Mouse (Mus musculus): ENCODE results near the gene Cwh43.

The Cwh43 gene

DNA sequence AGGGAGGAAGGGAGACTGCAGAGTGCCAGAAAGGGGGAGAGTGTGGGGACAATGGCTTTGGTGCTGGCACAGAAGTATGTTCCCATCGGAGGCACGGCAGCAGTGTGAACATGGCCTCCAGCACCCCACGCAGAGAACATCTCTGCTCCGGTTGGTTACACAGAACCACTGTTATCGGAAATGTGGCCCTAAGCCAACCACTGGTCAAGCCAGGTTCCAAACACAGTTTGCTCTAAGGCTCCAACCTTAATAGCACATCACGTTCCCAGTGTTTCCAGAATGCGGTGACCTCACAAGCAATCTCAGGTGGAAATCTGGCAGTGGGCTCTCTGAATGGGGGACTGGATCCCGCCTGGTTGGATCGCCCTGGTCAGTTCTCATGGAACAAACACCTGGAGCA lies 12.8 kb upstream of the Cwh43 start:
- DNase-seq (ENCODE audit: extremely low read depth, insufficient read length, low spot score), result no peak

DNA sequence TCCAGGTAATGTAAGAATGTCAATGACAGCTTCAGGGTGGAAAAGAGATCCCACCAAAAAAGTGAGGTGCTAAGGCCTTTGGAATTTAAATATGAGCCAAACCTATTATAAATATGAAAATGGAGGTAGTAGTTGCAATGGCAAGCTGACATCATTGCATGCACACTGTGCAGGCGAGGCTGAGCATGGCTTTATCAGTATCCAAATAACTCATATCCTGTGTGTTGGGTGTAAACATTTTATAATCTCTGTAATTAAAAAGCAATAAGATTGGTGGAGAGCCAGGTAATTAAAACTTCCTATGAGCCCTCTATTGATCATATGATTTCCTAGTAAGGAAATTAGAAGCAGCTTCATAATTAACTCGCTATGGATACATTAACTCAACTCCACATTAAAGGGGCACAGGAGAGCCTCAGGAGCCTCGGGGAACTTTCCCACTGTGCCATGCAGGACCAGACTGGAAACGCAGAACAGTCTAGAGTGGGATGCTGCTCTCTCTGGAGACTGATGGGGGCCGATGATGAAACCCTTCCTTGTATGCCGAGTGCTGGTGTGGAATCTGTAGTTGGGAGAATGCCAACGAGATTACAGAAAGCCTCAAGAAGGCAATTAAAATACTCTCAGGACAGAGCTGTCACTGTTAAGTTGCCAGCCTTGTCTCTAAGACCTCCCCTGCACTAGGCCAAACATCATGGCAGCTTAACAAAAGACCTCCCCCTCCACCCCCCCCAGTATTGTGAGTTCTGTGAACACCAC lies 5.9 kb upstream of the Cwh43 start:
- DNase-seq (ENCODE audit: extremely low read depth, insufficient read length, low spot score), result peak; percentile 18

DNA sequence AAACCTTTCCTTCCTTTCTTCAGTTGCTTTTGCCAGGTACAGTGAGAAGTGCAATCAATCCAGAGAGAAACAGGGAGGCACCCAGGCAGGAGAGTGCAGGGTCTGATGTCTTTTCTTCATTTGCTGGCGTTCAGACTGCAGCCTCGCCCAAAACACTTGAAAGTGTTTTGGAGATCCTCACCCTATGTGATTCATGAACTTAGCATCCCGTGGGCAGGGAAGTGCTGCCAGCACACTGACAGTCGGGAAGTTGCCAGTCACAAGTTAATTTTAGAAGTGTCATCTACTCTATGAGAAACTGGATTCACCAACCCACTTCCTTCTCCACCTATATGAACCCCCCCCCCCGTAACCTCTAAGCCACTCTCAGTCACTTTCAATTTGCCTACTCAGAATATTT lies 4.5 kb upstream of the Cwh43 start:
- peak; percentile 73 for DNase-seq (ENCODE audit: extremely low read depth, insufficient read length, low spot score)

DNA sequence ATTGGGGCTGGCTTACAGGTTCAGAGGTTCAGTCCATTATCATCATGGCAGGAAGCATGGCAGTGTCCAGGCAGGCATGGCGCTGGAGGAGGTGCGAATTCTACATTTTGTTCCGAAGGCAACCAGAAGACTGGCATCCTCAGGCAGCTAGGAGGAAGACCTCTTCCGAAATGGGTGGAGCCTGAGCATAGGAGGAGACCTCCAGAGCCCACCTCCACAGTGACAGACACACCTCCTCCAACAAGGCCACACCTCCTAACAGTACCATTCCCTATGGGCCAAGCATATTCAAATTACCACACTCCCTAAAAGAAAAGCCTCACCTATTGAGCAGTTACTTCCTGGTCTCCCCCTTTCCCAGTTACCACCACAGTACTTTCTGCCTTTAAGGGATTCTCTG lies 3.0 kb upstream of the Cwh43 start:
- no peak for DNase-seq (ENCODE audit: extremely low read depth, insufficient read length, low spot score)

DNA sequence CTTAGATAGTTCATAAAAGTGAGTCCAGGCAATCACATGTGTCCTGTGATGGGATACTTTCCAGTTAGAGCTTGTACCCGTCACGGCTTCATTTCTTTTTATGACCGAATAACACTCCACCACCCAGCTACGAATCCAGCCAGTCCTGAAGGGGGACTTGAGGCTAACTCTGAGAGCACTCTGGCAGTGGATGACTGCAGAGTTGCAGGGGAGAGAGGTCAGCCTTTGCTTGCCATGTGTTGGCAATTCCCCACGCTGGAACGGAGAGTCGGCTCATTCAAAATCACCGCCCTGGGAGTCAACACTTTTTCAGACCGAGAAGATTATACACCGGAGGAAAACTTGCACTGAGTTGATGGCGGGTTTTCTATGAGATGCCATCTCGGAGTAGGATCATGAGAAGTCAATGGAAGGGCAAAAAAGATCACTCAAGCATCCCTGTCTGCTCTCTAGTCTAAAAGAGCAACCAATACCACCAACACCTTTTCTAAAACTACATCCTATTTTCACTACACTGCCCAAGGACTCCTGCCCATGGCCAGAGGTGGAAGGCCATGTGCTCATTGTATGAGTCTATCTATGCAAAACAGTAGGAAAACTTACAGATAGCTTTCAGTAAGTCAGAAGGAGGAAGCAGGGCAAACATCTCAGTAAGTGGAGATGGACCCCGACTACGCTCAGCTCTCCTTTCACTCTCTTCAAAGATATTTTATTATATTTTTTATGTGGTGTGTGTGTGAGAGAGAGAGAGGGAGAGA lies 2.4 kb upstream of the Cwh43 start:
- no peak for DNase-seq (ENCODE audit: extremely low read depth, insufficient read length, low spot score)

DNA sequence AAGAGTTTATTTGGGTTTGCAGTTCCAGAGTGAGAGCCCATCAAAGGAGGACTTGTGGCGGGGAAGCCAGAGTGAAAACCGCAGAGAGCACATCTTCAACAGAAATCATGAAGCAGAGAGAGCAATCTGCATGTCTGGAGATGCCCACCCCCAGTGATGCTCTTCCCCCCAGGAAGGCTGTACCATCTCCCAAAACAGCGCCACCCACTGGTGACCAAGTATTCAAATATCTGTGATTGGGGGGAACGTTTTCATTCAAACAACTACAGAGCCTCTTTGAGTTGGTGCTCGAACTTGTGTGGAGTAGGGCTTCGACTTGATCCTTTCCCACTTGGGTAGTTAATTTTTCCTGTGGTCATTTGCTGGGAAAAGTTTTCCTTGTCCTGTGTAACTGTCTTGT lies 1.1 kb upstream of the Cwh43 start:
- DNase-seq (ENCODE audit: extremely low read depth, insufficient read length, low spot score), result no peak

DNA sequence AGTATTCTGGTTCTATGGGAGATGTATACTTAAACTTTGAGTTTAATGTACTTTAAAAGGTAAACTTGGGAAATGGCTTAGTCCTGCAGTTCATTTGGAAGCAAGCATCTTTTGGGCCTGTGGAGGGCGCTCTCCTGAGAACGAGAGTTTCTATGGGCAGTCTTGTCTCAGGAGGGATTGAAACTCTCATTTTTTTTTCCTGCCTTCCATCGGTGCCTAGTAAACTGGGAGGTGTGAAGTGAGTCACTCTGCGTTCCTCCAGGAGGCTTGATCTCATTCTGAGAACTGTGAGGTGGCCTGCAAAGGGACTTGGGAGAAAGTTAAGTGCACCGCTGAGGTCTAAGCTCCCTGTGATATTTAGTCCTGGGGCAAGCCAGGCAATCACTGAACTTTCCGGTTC lies 986 bp downstream of the Cwh43 start:
- DNase-seq (ENCODE audit: extremely low read depth, insufficient read length, low spot score), result no peak

DNA sequence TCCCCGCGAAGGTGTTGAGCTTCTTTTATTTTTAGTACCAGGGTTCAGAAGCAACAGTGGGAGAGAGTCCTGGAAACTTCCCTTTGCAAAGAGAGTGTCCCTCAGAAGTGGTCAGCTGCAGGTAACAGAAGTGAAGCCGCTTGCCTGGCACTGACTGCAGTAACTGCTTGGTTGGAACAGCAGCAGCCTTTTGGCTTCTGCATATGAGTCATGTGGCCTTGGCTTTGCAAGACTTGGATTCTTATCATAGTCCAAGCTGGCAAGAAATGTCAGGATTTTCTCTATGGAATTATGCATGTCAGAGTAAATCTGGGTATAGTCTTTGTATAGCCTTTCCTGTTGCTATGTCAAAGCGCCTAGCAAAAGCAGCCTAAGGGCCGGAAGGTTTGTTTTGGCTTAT lies 4.1 kb downstream of the Cwh43 start:
- DNase-seq (ENCODE audit: extremely low read depth, insufficient read length, low spot score), result no peak

DNA sequence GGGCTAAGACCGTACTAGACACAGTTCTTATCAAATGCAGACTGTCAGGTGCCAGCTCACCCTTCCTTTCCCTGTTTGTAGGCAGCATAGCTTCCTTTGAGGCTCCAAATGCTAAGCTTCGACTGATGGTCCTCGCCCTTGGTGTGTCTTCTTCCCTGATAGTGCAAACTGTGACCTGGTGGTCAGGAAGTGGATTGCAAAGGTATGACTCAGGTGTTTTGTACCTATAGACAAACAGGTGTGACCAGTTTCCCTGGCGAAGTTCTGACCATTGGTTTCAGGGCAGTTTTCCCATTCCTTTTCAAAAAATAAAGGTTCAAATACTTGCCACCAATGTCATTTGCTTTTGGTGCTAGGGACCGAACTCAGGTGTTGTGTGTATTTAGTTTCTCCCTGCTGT lies 5.9 kb downstream of the Cwh43 start:
- no peak for DNase-seq (ENCODE audit: extremely low read depth, insufficient read length, low spot score)

DNA sequence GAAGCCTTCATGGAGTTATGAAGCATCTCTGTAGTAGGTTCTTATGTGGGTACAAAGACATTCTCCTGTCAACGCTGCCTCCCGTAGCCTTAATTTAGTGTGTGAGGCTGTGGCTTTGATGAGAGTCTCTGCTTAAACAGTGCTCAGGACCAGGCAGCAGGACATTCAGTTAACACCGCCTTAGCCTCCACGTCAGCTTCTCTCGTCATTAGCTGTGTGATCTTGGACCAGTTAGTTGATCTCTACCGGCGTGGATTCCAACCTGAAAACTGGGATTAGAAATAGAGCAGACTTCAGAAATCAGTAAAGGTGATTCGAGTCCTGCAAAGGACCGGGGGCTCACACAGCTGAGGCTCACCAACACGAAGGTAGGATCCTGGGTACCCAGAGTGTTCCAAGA lies 8.3 kb downstream of the Cwh43 start:
- DNase-seq (ENCODE audit: extremely low read depth, insufficient read length, low spot score), result no peak

DNA sequence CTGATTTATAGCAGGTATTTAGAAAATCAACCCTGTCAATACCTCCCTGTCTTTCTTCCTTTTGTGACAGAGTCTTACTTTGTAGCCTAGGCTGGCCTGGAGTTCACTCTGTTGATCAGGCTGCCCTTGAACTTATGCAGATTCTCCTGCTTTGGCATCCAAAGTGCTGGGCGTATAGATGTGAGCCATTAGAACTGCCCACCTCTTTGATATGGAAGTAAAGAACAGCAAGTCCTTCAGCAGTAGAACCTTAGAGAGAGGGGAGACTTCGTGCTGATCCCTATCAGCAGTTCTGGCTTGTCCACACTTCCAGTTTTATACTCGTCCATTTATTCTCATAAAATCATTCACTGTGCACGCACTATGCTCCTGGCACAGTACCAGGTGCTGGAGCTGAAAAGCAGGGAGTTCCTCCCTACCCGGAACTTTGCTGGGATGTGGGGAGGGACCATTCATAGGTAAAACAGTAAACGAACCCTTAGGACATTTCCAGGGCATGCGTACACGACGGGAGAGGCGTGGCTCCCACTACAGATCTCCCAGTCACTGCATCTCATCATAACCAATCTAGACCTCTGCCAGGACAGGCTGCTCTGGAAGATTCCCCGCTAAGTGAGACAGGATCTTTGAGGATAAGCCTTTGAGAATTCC lies 13.3 kb downstream of the Cwh43 start:
- DNase-seq (ENCODE audit: extremely low read depth, insufficient read length, low spot score), result no peak

DNA sequence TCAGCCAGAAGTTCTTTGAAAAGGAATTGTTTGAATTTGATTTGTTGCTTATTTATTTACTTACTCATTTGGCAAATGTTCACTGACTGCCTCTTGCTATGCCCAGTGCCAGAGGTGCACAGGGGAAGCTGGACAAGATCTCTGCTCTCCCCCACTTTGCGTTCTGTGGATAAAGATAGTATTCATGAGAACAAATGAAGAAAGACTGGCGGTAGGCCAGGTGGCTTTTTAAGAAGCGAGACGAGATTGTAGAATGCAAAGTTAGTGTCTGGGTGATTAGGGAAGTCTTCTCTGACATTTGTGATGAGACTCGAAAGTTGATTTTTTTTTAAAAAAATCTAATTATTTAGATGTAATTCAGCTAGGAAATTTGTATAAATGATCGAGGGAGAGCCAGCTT lies 20.9 kb downstream of the Cwh43 start:
- no peak for DNase-seq (ENCODE audit: extremely low read depth, insufficient read length, low spot score)

DNA sequence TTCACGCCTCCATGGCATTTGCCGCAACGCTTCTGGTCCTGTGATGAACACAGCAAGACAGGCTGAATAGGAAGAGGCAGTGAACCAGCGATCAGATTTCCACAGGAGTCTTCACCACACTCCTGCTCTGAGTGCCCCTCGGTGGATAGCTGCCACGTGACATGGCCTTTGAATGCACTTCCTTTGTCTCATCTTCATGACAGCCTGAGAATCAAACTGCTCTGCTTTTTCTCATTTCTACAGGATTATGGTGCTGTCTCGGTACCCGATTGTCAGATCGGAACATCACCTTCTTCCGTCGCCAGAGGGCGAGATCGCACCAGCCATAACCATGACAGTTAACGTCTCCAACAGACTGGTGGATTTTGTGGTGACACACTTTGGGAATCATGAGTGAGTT lies 25.7 kb downstream of the Cwh43 start:
- DNase-seq (ENCODE audit: extremely low read depth, insufficient read length, low spot score), result no peak

DNA sequence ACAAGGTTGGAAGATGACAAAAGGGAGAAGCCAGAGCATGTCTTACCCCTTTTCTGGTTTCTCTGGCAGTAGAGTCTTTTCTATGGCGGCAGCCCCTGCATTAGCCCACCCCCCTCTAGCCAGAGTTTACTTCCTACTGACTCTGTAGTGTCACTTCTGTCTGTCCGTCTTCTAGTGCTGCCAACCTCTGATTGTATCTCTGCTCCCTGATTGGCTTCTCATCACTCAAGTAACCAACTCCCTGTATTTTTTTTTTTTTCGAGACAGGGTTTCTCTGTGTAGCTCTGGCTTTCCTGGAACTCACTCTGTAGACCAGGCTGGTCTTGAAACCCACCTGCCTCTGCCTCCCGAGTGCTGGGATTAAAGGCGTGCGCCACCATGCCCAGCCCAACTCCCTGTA lies 26.9 kb downstream of the Cwh43 start:
- no peak for DNase-seq (ENCODE audit: extremely low read depth, insufficient read length, low spot score)

DNA sequence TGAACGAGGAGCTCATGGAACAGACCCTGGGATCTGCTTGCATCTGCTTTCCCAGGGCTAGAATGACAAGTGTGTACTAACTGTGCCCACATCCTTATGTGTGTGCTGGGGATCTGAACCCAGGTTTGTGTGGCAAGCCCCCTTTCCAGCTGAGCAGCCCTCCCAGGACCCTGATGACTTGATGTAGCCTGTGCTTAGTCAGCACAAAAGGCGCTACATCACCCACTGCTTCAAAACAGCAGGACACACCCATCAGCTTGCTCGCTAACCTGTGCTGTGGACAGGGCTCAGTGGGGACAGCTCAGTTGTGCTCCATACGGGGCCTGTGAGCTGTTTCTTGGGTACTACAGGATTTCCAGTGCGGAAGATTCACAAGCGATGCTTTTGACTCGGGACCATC lies 28.9 kb downstream of the Cwh43 start:
- no peak for DNase-seq (ENCODE audit: extremely low read depth, insufficient read length, low spot score)

DNA sequence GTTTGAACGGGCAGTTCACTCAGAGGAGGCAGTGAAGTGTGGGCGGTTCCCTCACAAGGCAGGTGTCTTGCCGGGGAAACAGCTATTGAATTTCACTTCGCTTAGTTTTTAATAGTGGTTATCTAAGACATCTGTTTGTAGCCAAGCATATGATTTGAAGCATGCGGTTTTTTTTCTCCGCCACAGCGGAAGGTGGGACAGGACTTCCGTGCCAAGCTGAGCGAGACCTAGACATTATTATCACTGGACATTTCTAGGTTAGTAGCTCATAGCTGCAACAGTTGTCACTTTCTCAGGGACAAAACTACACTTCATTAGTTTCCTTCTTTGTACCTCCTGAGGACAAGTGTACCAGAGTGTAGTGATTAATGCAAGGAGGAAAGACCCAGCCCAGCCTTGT lies 36.3 kb downstream of the Cwh43 start:
- no peak for DNase-seq (ENCODE audit: extremely low read depth, insufficient read length, low spot score)

DNA sequence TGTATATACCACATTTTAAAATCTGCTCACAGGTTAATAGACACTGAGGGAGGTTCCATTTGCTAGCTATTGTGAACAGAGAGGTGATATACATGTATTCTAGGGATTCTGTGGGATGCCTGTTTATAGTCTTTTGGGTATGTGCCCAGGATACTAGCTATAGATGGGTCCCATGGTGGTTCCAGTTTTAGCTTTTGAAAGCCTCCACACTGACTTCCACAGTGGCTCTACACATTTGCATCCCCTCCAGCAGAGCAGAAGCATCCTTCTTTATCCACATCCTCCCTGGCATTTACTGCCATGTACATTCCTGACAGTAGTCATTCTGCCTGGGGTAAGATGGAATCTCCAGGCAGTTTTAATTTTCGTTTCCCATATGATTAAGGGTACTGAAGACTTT lies 44.4 kb downstream of the Cwh43 start:
- DNase-seq (ENCODE audit: extremely low read depth, insufficient read length, low spot score), result no peak

DNA sequence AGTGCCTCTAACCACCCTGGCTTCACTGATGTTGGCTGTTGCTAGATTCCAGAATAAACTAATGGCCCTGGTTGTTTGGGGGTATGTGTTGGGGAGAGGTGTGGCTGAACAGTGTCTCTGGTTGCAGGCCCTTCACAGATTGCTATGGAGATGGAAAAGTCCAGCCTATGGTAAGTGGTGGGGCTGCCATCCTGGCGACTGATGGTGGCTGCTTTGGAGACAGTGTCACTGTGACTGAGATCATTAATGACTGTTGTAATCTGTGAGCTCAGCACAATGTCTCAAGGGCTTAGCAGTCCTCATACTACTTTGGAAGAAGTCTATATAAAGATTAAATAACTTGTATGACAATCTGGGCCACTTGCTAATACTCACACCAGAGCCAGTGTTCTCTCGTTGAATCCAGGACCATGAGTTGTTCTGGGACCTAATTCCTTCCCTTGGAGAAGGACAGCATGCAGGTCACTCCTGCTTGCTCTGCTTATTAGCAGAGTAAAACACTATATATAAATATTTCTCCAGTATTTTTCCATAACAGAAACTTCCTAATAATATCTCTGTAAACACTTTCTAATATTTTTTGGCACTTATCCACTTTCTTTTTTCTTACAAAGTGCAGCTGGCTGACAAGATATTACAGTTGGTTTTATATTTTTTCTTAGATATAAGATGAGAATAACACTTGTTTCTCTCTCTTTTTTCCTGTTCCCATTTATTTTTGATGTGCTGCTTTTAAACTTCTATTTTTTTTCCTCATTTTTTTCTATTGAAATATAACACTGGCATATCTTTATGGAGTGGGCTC lies 48.8 kb downstream of the Cwh43 start:
- no peak for DNase-seq (ENCODE audit: extremely low read depth, insufficient read length, low spot score)

DNA sequence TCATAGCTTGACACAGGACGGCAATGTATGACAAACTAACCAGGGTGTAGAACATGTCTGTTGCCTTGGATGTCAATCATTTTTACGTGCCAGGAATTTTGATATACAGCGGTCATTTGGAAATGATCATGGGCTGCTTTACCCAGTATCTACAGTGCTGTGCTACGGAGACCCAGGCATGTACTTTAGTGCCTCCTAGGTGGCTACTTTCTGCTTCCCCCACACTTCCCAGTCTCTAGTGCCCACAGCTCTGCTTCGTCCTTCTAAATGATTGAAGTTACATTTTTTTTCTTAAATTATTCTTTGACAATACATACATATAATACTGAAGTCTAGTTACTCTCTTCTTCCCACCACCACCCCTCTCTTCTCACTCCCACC lies 49.4 kb downstream of the Cwh43 start:
- DNase-seq (ENCODE audit: extremely low read depth, insufficient read length, low spot score), result no peak

DNA sequence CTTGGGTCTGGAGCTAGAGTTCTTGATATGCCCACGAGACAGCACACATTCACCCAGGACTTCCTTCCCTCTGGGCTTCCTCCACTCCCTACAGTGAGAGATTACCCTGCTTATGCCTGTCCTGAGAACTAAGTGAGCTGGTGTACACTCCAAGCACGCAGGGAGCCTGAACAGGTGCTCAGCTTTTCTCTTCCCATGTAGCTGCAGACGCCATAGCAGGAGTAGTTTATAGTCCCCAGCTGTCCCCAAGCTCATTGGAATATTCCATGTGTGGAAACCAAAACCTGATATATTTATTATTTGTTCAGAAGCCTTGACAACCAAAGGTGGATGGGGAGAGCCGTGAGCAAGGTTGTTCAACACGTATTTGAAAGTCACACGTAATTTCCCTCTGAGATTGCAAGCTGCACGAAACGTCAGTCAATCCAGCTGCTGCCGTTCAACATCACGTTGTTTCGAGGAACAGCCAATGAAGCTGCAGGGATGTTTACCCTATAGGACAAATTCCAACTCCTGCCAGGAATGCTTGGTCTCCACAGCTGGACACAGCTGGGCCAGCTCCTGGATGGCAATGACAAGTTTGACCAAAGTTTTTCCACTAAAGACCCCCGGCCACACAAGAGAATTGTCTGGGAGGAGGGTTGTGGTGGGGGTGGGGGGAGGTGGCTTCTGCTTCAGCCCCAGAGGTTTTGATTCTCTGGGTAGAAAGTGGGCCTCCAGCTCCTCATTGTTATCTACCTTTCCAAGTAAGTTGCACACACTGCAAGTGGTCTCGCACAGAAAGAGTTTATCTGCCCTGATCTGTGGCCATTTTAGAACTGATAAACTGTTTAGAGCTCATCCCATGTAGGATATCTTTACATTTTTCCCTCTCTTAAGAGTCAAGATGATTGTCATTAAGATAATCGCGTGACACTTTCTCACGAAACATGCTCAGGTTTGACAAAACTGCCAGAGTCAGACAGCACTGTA lies 62.9 kb downstream of the Cwh43 start:
- no peak for DNase-seq (ENCODE audit: extremely low read depth, insufficient read length, low spot score)

All from 3134 (cell line).